Mouse (Mus musculus) adipose tissue, adult 10 weeks (tissue): Measurements from ENCODE around the gene Naaa. TPM values are rescaled to one million over a fixed set of nuclear protein-coding genes. Genes with fewer than 3 reads are reported as not detected.

ENCODE experiments used
- polyA plus RNA-seq: library from polyadenylated mRNA; stranded (reverse); fragments of 350-450 nt; fragmentation: Illumina TruSeq; extraction: RNeasy Lipid Tissue Mini Kit (QIAGEN cat#74804); gene quantifications from one replicate; pipeline ENCODE4 v1.2.3, GENCODE M21; 2014; ENCODE audit warnings: low read depth, low replicate concordance

The Naaa gene
- polyA plus RNA-seq = 40.2 TPM

GRCm38 (mm10) chr5:92277437-92278394 is at the start of gene Naaa:
Gene Naaa (minus strand): TSS chr5:92278170.

GRCm38 (mm10) chr5:92309681-92310511 is 31.9 kb upstream of the Naaa start, which contains the start of gene Sdad1:
Gene Sdad1 (minus strand): TSS chr5:92310479.

GRCm38 (mm10) chr5:92256218-92256617 is 21.8 kb downstream of the Naaa start, which contains the start of gene Ppef2:
Gene Ppef2 (minus strand): TSS chr5:92256278.

GRCm38 (mm10) chr5:92215308-92215707 is 62.7 kb downstream of the Naaa start, which contains the start of gene U90926:
Gene U90926 (minus strand): TSS chr5:92215408.

Other genes with a start within 250 kb of the Naaa start
- gene Cdkl2, start 234.3 kb downstream of the Naaa start, polyA plus RNA-seq = 12.0 TPM
- 92.9 TPM for gene G3bp2, start 194.5 kb downstream of the Naaa start, polyA plus RNA-seq
- gene Uso1, start 140.2 kb downstream of the Naaa start, polyA plus RNA-seq = 93.0 TPM
- gene U90926, start 62.8 kb downstream of the Naaa start, polyA plus RNA-seq = not detected
- gene Ppef2, start 21.9 kb downstream of the Naaa start, polyA plus RNA-seq = 0.50 TPM
- gene Sdad1, start 32.3 kb upstream of the Naaa start, polyA plus RNA-seq = 11.8 TPM
- gene Cxcl9, start 49.9 kb upstream of the Naaa start, polyA plus RNA-seq = 17.2 TPM
- gene Art3, start 53.7 kb upstream of the Naaa start, polyA plus RNA-seq = 198 TPM
- gene Cxcl10, start 70.7 kb upstream of the Naaa start, polyA plus RNA-seq = 3.6 TPM
- 18.5 TPM for gene Nup54, start 157.0 kb upstream of the Naaa start, polyA plus RNA-seq
- 52.3 TPM for gene Scarb2, start 228.7 kb upstream of the Naaa start, polyA plus RNA-seq